Mouse (Mus musculus) adrenal gland, adult 2 months (tissue): ENCODE measurements around the gene Gnao1. TPM values are rescaled to one million over a fixed set of nuclear protein-coding genes. Genes with fewer than 3 reads are reported as not detected.

ENCODE experiments used
- DNase-seq: peaks from one replicate; pipeline ENCODE4 v3.0.0; 2021
- microRNA-seq, 2 experiments: library from miRNA; unstranded; fragments of <30 nt; microRNA quantifications; one replicate each; pipeline ENCODE4 v1.2.0; 2021
- polyA plus RNA-seq: library from polyadenylated mRNA; depleted of rRNA; stranded (reverse); fragments of >200 nt; gene quantifications from 2 replicates; pipeline ENCODE4 v1.2.3, GENCODE M21; 2012; rRNA removed
- total RNA-seq, 2 experiments: library from RNA; stranded (reverse); gene quantifications; 2 replicates each; pipeline ENCODE4 v1.2.3; 2021

Gnao1 gene
- total and polyA plus RNA-seq, 3 experiments: 22.8 to 35.3 (median 31.7) TPM

DNA sequence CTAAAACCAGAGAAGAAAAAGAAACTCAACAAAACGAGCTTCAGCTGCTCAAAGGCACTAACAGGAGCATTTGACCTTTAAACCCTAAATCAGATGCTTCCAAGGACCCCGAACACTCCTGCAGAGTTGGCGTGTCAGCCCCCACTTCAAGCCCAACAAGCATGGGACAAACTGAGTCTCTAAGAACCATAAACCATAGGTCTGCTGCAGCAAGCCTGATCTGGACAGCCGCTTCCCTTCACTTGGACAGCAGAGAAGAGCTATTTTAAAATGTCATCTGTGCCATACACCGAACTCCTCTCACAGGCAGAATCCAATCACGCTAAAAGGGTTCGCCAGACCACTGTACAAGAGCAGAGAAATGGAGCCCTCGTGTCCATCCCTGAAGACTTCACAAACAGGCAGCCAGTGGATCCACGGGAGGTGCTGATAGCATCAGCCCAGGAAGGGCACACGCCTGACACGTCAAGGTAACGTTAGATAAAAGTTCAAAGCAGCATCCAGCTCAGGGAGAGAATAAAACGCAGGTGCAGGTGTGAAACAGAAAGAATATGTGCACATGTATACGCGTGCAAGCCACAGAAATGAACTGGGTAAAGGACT lies 199.6 kb downstream of the Gnao1 start:
- DNase-seq: no peak

DNA sequence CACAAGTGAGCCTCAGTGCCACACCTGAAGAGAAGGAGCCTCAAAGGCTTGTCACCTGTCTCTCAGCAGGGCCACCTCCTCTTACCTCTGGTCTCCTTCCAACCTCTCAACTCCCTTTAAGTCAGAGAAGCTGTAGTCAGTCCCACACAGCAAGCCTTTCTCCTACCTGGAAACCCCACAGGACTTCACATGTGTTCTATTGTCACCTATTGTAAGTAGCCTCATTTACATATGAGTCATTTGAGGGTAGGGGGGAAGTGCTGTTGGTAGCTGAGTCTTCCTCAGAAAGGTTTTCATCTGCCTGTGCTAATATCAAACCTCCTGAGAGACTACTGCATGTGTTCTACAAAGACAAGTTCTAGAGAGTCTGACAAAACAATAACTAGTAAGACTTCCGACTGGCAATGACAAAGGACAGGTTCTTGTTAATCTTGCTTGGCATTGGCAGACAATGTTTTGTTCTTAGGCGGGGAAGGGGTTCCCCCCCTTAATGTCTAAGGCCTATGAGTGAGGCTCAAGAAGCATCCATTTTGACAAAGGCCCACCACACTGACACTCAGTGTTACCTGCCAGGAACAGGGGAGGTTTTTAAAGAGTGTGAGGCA lies 200.4 kb downstream of the Gnao1 start:
- DNase-seq: no peak

DNA sequence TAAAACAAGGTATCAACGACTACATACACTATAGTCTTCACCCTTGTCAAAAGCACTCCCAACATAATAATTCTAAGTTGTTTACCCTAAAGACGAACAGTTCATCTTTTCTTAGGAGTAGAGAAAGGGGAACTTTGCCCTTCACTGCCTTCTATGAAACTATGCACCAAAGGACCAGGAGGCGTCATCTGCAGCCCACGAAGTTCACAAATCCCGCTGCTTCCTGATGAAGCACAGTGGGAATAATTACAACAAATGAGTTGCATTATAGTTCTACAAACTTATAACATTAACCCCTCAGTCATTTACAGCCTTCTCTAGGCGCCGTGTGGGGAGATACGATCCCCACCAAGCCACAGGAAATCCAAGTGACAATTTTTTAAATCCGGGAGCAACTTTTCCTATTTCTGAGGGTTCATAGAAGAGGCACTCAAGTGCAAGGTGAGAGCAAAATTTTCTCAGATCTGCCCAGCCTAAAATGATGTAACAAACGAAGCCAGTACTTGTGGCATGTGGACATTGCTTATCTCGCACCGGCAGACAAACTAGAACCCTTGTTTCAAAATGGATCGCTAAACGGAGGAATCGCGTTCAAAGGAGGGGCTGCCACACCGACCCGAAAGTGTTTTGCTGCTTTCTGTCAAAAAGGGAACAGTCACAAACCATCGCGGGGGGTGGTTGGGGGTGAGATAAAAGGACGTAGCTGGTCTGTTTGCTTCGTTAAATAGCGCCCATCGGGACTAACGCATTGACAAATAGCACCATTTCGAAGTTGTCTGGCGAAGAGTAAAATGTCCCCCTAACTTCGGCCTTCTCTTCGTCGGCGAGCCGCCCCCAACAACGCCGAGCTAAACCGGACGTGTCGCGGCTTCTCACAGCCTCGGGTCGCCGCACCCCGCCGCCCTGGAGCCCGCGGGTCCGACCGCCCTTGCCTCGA lies 201.6 kb downstream of the Gnao1 start:
- no peak for DNase-seq

- DNase-seq: peak; percentile 88
These were observed 202.5 kb downstream of the Gnao1 start, which contains the start of gene Amfr for GRCm38 (mm10) chr8:94012013-94012951. TSS of gene Amfr (minus strand) at chr8:94012842.

- DNase-seq: no peak
These were observed 203.4 kb downstream of the Gnao1 start for GRCm38 (mm10) chr8:94013026-94013612.

Small RNA genes lying within 50 kb of the gene (microRNA-seq; reads per million reads assigned to microRNA genes)
- gene Gm24159: 0 reads per million in 2 experiments

Other genes with a start within 250 kb of the Gnao1 start
- 100 to 1,000 TPM; 234 to 239 TPM for gene Amfr, start 202.9 kb downstream of the Gnao1 start, total RNA-seq
- gene Amfr, start 202.9 kb downstream of the Gnao1 start, polyA plus RNA-seq: 290 and 363 TPM in 2 replicates
- gene Nudt21, start 227.1 kb downstream of the Gnao1 start, total RNA-seq: 10 to 100 TPM; 34.7 to 36.9 TPM
- 150 and 174 TPM in 2 replicates for gene Nudt21, start 227.1 kb downstream of the Gnao1 start, polyA plus RNA-seq
- 10 to 100 TPM; 20.1 to 22.3 TPM for gene Ogfod1, start 227.2 kb downstream of the Gnao1 start, total RNA-seq
- gene Ogfod1, start 227.2 kb downstream of the Gnao1 start, polyA plus RNA-seq: 2.4 TPM in 2 replicates